ENCODE assay signal across 13 mouse cellular contexts in the genomic region with DNA sequence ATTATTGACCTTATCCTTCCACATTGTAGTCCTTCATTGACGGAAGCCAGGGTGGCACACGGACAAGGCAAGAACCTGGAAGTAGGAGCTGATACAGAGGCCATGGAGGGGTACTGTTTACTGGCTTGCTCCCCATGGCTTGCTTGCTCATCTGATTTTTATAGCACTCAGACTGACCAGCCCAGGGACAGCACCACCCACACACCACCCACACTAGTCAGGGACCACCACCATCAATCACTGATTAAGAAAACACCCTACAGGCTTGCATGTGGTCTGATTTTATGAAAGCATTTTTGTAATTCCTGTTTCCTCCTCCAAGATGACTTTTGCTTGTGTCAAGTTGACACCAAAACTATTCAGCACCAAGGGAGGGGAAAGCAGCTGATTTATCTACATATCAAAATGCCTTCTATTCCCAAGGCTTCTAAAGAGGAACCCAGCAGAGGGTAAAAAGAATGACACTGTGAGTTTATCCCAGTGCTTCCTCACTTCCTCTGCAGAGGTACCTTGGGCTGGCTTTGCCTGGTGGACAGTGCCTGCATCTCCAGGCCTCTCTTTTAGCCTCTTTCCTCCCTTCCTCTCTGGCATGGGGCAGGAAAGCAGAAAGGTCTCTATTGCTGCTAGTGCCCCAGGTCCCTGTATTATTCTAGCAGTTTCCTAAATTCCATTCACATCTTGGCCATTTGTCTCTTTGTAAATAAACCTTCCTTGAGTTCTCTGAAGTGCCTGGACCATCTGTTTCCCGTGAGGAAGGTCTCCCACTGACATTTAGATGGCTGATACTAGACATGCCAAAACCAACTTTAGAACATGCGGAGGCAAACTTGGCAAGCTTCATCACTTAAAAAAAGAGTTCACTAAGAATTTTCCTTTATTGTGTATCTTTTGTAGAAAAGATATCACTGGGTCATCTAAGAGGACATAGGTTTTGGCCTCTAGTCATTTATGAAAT.
DNase-seq lines count a peak whose midpoint lies in the region; ATAC-seq lines count a peak whose summit lies in the region.
"Had no signal": no experiment of that assay in that cellular context is flagged by ENCODE, and none has a peak within 500 bp of the region (broad histone marks: within the 10 kb centered on the region; RNA-seq: fewer than 3 reads in every experiment).

No protein-coding gene starts in this region.

- no peak overlapping the region for H3K9ac ChIP-seq in heart, embryonic 14.5 days (ENCODE audit: low read length)
- no peak overlapping the region for H3K9ac ChIP-seq in kidney, embryonic 14.5 days (ENCODE audit: low read depth, low read length)
- H3K9ac ChIP-seq: hindbrain, embryonic 15.5 days; liver, embryonic 13.5 days; neural tube, embryonic 13.5 days had no signal

- H3K27ac ChIP-seq in heart, embryonic 14.5 days (replicated peaks in 1 of 2; ENCODE audit: control insufficient read depth in 1 of 2, insufficient read depth in 1 of 2, low read depth in 2 of 2, low read length in 2 of 2) = peak overlapping the region in 1 of 2 experiments; percentile 16; a peak in 1 of 4 replicates
- no peak overlapping the region for H3K27ac ChIP-seq in kidney, embryonic 14.5 days (ENCODE audit: low read depth, low read length)
- H3K27ac ChIP-seq: hindbrain, embryonic 15.5 days; liver, embryonic 13.5 days; neural tube, embryonic 13.5 days had no signal

- no peak for DNase-seq in heart, postnatal 36 days
- DNase-seq in 416B (ENCODE audit: low read depth) = peak; percentile 30
- DNase-seq in brain, adult 2 months (ENCODE audit: low read depth, low spot score) = peak; percentile 78
- no peak for DNase-seq in urinary bladder, postnatal 10 days (ENCODE audit: low spot score)
- no peak for DNase-seq in urinary bladder, postnatal 4 days (ENCODE audit: low spot score in 2 of 2)
- DNase-seq in ovary, postnatal 10 days (ENCODE audit: low spot score) = no peak
- DNase-seq: cerebellum, adult 11 months; liver, embryonic 13.5 days had no signal

- ATAC-seq in heart, embryonic 14.5 days (ENCODE audit: insufficient number of reproducible peaks, insufficient read depth, low FRiP score, low read depth) = peak; percentile 43; the same call in 1 of the 2 replicates
- peak; percentile 57; the same call in 1 of the 2 replicates for ATAC-seq in kidney, embryonic 14.5 days (ENCODE audit: low FRiP score, low TSS enrichment)

- 66% methylated on average over 4 of the region's 4 CpGs for whole genome bisulfite sequencing in heart, embryonic 14.5 days
- 59% methylated on average over 4 of the region's 4 CpGs for WGBS in kidney, embryonic 14.5 days

- H3K27me3 ChIP-seq in heart, embryonic 14.5 days (ENCODE audit: control insufficient read depth, insufficient read depth, low read length) = no peaks in the 10 kb centered on the region
- H3K27me3 ChIP-seq in kidney, embryonic 14.5 days (ENCODE audit: control insufficient read depth, insufficient read depth, low read length) = no peaks in the 10 kb centered on the region
- H3K27me3 ChIP-seq: hindbrain, embryonic 15.5 days; liver, embryonic 13.5 days; neural tube, embryonic 13.5 days had no signal

- intact Hi-C loops in heart, postnatal 36 days (cut with DNase I) = no loop called here

- H3K36me3 ChIP-seq in heart, embryonic 14.5 days (ENCODE audit: control insufficient read depth, insufficient read depth, low read length) = no peaks in the 10 kb centered on the region
- H3K36me3 ChIP-seq in kidney, embryonic 14.5 days (ENCODE audit: control insufficient read depth, insufficient read depth, low read length) = no peaks in the 10 kb centered on the region
- H3K36me3 ChIP-seq: hindbrain, embryonic 15.5 days; liver, embryonic 13.5 days; neural tube, embryonic 13.5 days had no signal

- H3K4me1 ChIP-seq in heart, embryonic 14.5 days (ENCODE audit: control insufficient read depth in 2 of 2, insufficient read depth in 2 of 2, low read length in 2 of 2) = peaks cover 0 to 8% of the 10 kb centered on the region in 2 experiments; a peak in 1 of 4 replicates
- 0 out of 2 replicates have a peak, but pooled peaks cover 4% of the 10 kb centered on the region for H3K4me1 ChIP-seq in kidney, embryonic 14.5 days (ENCODE audit: control insufficient read depth, insufficient read depth, low read length)
- H3K4me1 ChIP-seq: hindbrain, embryonic 15.5 days; liver, embryonic 13.5 days; neural tube, embryonic 13.5 days had no signal

- no peak overlapping the region for H3K4me3 ChIP-seq in heart, embryonic 14.5 days (ENCODE audit: control insufficient read depth in 1 of 2, insufficient read depth in 1 of 2, low read depth in 1 of 2, low read length in 2 of 2)
- H3K4me3 ChIP-seq in kidney, embryonic 14.5 days (ENCODE audit: low read length) = no peak overlapping the region
- H3K4me3 ChIP-seq: hindbrain, embryonic 15.5 days; liver, embryonic 13.5 days; neural tube, embryonic 13.5 days had no signal

- H3K4me2 ChIP-seq in heart, embryonic 14.5 days (ENCODE audit: low read length) = no peak overlapping the region
- no peak overlapping the region for H3K4me2 ChIP-seq in kidney, embryonic 14.5 days (replicated peaks; ENCODE audit: low read depth, low read length)
- H3K4me2 ChIP-seq: hindbrain, embryonic 15.5 days; liver, embryonic 13.5 days; midbrain, embryonic 11.5 days; neural tube, embryonic 13.5 days had no signal

- peaks cover 5% of the 10 kb centered on the region; the same call in 1 of the 2 replicates for H3K9me3 ChIP-seq in heart, embryonic 14.5 days (ENCODE audit: control insufficient read depth, low read length)
- no peaks in the 10 kb centered on the region for H3K9me3 ChIP-seq in kidney, embryonic 14.5 days (ENCODE audit: control insufficient read depth, low read length)
- H3K9me3 ChIP-seq: hindbrain, embryonic 15.5 days; liver, embryonic 13.5 days; neural tube, embryonic 13.5 days had no signal

Comparison
In these comparisons a context has a peak if more than half of its experiments do, and no peak if none do; other contexts are left out.
1. DNase-seq: peak in 416B (single experiment) and brain, adult 2 months (single experiment); none in heart, postnatal 36 days (0 of 2), urinary bladder, postnatal 10 days (single experiment), urinary bladder, postnatal 4 days (0 of 2) and ovary, postnatal 10 days (single experiment).